In the genomic region with DNA sequence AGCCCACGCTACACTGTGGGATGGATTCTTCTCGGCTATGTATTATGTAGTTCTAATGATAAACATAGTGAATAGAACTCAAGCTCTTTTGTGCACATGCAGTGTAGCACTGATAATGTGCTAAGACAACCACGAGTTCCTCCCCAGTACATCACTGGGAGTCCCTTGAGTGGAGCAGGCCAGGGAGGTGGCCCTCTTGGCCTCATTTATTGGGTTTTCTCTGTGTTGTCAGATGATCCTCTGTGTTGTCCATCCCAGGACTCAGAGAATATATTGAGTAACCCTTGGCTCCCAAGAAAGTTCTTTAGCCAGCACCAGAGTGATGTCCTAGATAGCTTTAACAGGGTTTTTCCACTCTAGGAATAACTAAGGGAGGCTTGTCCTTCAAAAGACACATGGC, we compare ENCODE assay signal across 15 mouse cellular contexts. TPM values are rescaled to one million over a fixed set of nuclear protein-coding genes. Genes with fewer than 3 reads are reported as not detected.
"Had no signal": no experiment of that assay in that cellular context is flagged by ENCODE, and none has a peak within 500 bp of the region (broad histone marks: within the 10 kb centered on the region; RNA-seq: fewer than 3 reads in every experiment).

No protein-coding gene starts in this region.

- H3K4me3 ChIP-seq: left cerebral cortex, adult 2 months; limb, embryonic 10.5 days; liver, embryonic 15.5 days; midbrain, embryonic 10.5 days; midbrain, embryonic 15.5 days; neural tube, embryonic 12.5 days had no signal

- H3K9ac ChIP-seq: liver, embryonic 15.5 days; lung, embryonic 14.5 days; midbrain, embryonic 15.5 days; neural tube, embryonic 12.5 days had no signal

- H3K27ac ChIP-seq: left cerebral cortex, adult 2 months; liver, embryonic 15.5 days; midbrain, embryonic 10.5 days; midbrain, embryonic 15.5 days; neural tube, embryonic 12.5 days had no signal

- DNase-seq: kidney, postnatal 25 days; lung, embryonic 14.5 days; lung, postnatal 10 days; lung, postnatal 4 days; spleen, adult 18-20 months; thymus, postnatal 4 days had no signal

- H3K4me2 ChIP-seq: liver, embryonic 11.5 days; liver, embryonic 15.5 days; lung, embryonic 14.5 days; midbrain, embryonic 15.5 days; neural tube, embryonic 12.5 days had no signal

- H3K36me3 ChIP-seq: limb, embryonic 10.5 days; liver, embryonic 15.5 days; midbrain, embryonic 10.5 days; midbrain, embryonic 15.5 days; neural tube, embryonic 12.5 days had no signal

- H3K27me3 ChIP-seq: liver, embryonic 15.5 days; midbrain, embryonic 15.5 days; neural tube, embryonic 12.5 days had no signal

- ATAC-seq: midbrain, embryonic 15.5 days had no signal

- H3K4me1 ChIP-seq: liver, embryonic 15.5 days; midbrain, embryonic 15.5 days; neural tube, embryonic 12.5 days had no signal

- H3K9me3 ChIP-seq: limb, embryonic 10.5 days; liver, embryonic 15.5 days; midbrain, embryonic 10.5 days; midbrain, embryonic 15.5 days; neural tube, embryonic 12.5 days had no signal

RNA-seq across cellular contexts. Expression of a gene that starts 14.9 kb away (rescaled TPM):
- total RNA-seq: monocyte, adult 5-6 weeks; neutrophil, adult 5-6 weeks had no signal
- polyA plus RNA-seq: midbrain, embryonic 10.5 days had no signal
